Mouse (Mus musculus) G1E (cell line): ENCODE data around the gene Wfs1. TPM values are rescaled to one million over a fixed set of nuclear protein-coding genes. Genes with fewer than 3 reads are reported as not detected.
"Not testable (repeated sequence)": the region's sequence is repeated elsewhere in the genome, so short reads cannot be mapped to it uniquely, and the experiment has no call there.

Experiments
- ATAC-seq: 2 replicates; pipeline ENCODE4 v1.8.0; 2016; ENCODE audit warnings: mild to moderate bottlenecking; ENCODE audit not compliant: insufficient number of reproducible peaks, poor library complexity, low FRiP score, severe bottlenecking; ENCODE audit errors: extremely low read depth
- DNase-seq: peaks from one replicate; pipeline ENCODE4 v3.0.0; 2012; ENCODE audit warnings: low spot score
- H3K27me3 ChIP-seq: 2 replicates; pipeline ENCODE4 v1.6.1; 2012; ENCODE audit warnings: mild to moderate bottlenecking, low read length, inconsistent platforms; ENCODE audit not compliant: insufficient read depth
- H3K36me3 ChIP-seq: replicated peaks from 2 replicates; pipeline ENCODE3; 2012; ENCODE audit warnings: mild to moderate bottlenecking, inconsistent platforms
- H3K4me1 ChIP-seq: 2 replicates; pipeline ENCODE4 v1.6.1; 2012; ENCODE audit warnings: low read depth, low read length, inconsistent platforms, mixed read lengths; ENCODE audit not compliant: insufficient read depth
- H3K4me3 ChIP-seq: 2 replicates; pipeline ENCODE4 v1.5.1; 2012; ENCODE audit warnings: low read depth, mild to moderate bottlenecking, inconsistent platforms, low read length, moderate library complexity, mixed read lengths
- H3K9me3 ChIP-seq: replicated peaks from 2 replicates; pipeline ENCODE4 v1.6.1; 2012; ENCODE audit warnings: inconsistent platforms
- CTCF ChIP-seq: IDR thresholded peaks from 2 replicates; pipeline ENCODE4 v1.5.1; 2012; ENCODE audit warnings: low read depth, low read length, inconsistent platforms, mixed read lengths
- GATA1 ChIP-seq: IDR thresholded peaks from 2 replicates; pipeline ENCODE4 v1.6.1; 2012; ENCODE audit warnings: borderline replicate concordance, low read length, inconsistent platforms, mixed read lengths
- GATA2 ChIP-seq: IDR thresholded peaks from 2 replicates; pipeline ENCODE4 v1.6.1; 2012; ENCODE audit warnings: low read depth, low read length, inconsistent platforms, borderline replicate concordance
- POLR2AphosphoS5 ChIP-seq: IDR thresholded peaks from 2 replicates; pipeline ENCODE4 v1.6.1; 2012; ENCODE audit warnings: low read depth, low read length, inconsistent platforms; ENCODE audit not compliant: insufficient replicate concordance
- TAL1 ChIP-seq: conservative IDR thresholded peaks from 2 replicates; pipeline ENCODE4 v1.6.1; 2012; ENCODE audit warnings: low read depth, low read length, inconsistent platforms, mixed read lengths
- polyA plus RNA-seq: library from polyadenylated mRNA; stranded (reverse); fragments of >175 nt; gene quantifications from 2 replicates; pipeline ENCODE4 v1.2.3, GENCODE M21; 2012
- total RNA-seq, 2 experiments: library from RNA; stranded (forward) in 1 of 2; stranded (reverse) in 1 of 2; fragments of 200-1000 nt in 1 of 2; fragments of >200 nt in 1 of 2; fragmentation: Nextera tagmentation in 1 of 2; gene quantifications; 2 replicates each; pipeline ENCODE4 v1.2.3; 2014 to 2017

The Wfs1 gene
- total and polyA plus RNA-seq, 3 experiments, result 0.02 to 0.05 TPM; not detected in 1

DNA sequence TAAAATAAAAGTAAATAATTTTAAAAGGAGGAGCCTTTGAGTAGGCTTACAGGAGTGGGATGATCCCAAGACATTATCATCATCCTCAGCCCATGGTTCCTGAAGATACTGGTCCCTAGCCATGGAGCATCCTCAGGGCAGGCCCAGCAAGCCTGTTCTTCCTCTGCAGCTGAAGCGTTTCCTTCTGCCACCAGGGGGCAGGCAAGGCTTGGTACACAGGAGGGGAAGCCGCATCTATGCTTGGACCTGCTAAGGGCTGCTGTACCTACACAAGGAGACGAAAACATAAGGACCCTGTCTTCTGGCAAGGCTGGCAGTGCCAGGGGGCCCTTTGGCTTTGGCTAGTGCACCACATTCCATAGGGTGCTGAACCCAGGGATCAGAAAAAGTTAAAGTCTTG is 40.2 kb downstream of the Wfs1 start:
- Histone ChIP-seq H3K4me3 (no peak overlapping the region), H3K36me3 (no peaks in the 10 kb centered on the region), H3K4me1 (no peaks in the 10 kb centered on the region), H3K27me3 (peaks cover 3% of the 10 kb centered on the region; the same call in 1 of the 2 replicates), H3K9me3 (peaks cover 17% of the 10 kb centered on the region)
- TF ChIP-seq GATA2 (no peak), POLR2AphosphoS5 (no peak), GATA1 (no peak), TAL1 (no peak), CTCF (no peak)
- ATAC-seq (no peak; the same call in 1 of the 2 replicates), DNase-seq (peak; percentile 11)

DNA sequence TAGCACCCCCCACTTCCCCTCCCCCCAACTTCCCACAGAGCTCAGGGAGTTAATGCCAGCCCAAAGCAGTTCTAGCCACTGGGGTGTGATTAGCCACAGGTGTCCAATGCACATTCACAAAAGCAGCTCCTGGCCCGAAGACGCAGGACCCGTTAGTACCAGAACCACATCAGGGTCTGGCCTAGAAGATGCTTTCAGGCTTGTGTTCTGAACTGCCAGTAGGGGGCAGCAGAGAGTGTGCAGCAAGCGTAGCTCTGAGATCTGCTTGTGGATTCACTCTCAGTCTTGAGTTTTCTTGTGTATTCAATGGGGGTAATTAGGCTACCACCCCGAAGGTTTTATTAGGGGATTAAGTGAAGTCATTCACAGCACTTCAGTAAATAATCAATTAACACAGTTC is 42.6 kb downstream of the Wfs1 start:
- Histone ChIP-seq H3K4me1 (no peaks in the 10 kb centered on the region), H3K4me3 (no peak overlapping the region), H3K9me3 (peaks cover 9% of the 10 kb centered on the region), H3K27me3 (peaks cover 3% of the 10 kb centered on the region; the same call in 1 of the 2 replicates), H3K36me3 (no peaks in the 10 kb centered on the region)
- ATAC-seq, result no peak
- TF ChIP-seq TAL1, result no peak
- TF ChIP-seq GATA1, result no peak
- TF ChIP-seq POLR2AphosphoS5, result no peak
- no peak for TF ChIP-seq GATA2
- TF ChIP-seq CTCF, result peak; percentile 80
- DNase-seq, result no peak

GRCm38 (mm10) chr5:36945713-36946112 is 43.3 kb downstream of the Wfs1 start:
- no peak for DNase-seq

GRCm38 (mm10) chr5:36945102-36945701 is 43.8 kb downstream of the Wfs1 start:
- Histone ChIP-seq H3K27me3 (peaks cover 3% of the 10 kb centered on the region; the same call in 1 of the 2 replicates), H3K4me1 (no peaks in the 10 kb centered on the region), H3K4me3 (no peak overlapping the region), H3K9me3 (peaks cover 2% of the 10 kb centered on the region), H3K36me3 (no peaks in the 10 kb centered on the region)
- no peak for DNase-seq
- no peak for TF ChIP-seq TAL1
- TF ChIP-seq POLR2AphosphoS5, result no peak
- no peak for TF ChIP-seq GATA1
- TF ChIP-seq CTCF, result no peak
- TF ChIP-seq GATA2, result no peak
- ATAC-seq, result no peak

More at GRCm38 (mm10) chr5:36945713-36946112, 43.3 kb downstream of the Wfs1 start:
- Histone ChIP-seq H3K9me3 (peaks cover 8% of the 10 kb centered on the region), H3K4me3 (no peak overlapping the region), H3K4me1 (no peaks in the 10 kb centered on the region), H3K27me3 (peaks cover 3% of the 10 kb centered on the region; the same call in 1 of the 2 replicates), H3K36me3 (no peaks in the 10 kb centered on the region)
- no peak for ATAC-seq
- TF ChIP-seq GATA2, result no peak
- TF ChIP-seq GATA1, result no peak
- no peak for TF ChIP-seq POLR2AphosphoS5
- TF ChIP-seq CTCF, result no peak
- TF ChIP-seq TAL1, result no peak

- ATAC-seq (no peak), DNase-seq (no peak)
- Histone ChIP-seq H3K4me3 (no peak overlapping the region), H3K4me1 (no peaks in the 10 kb centered on the region), H3K9me3 (peaks cover 2% of the 10 kb centered on the region), H3K27me3 (peaks cover 3% of the 10 kb centered on the region; the same call in 1 of the 2 replicates), H3K36me3 (no peaks in the 10 kb centered on the region)
- no peak for TF ChIP-seq GATA2
- TF ChIP-seq GATA1, result no peak
- no peak for TF ChIP-seq TAL1
- no peak for TF ChIP-seq CTCF
- TF ChIP-seq POLR2AphosphoS5, result no peak
Measured at GRCm38 (mm10) chr5:36944552-36944951, 44.5 kb downstream of the Wfs1 start.

DNA sequence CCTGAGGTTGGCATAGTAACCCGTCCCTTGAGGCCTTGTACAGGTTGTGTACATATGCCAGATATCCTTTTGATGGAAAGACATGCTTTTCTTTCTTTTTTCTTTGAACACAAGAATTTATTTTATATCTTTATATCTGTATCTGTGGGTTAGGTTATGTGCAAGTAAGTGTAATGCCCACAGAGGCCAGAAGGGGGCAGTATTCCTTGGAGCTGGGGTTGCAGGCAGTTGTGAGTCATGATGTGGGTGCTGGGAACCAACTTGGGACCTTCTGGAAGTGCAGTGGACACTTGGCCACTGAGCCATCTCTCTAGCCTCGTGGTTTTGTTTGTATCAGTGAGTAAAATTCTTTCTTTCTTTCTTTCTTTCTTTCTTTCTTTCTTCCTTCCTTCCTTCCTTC is 46.6 kb downstream of the Wfs1 start:
- TF ChIP-seq GATA1 (no peak), CTCF (0 out of 2 replicates have a peak, but pooled peaks have one; percentile 21), GATA2 (no peak)
- peaks cover 7% of the 10 kb centered on the region; the same call in 1 of the 2 replicates for H3K9me3 ChIP-seq
- no peaks in the 10 kb centered on the region for H3K27me3 ChIP-seq
- no peak for ATAC-seq
- no peak overlapping the region for H3K4me3 ChIP-seq
- H3K4me1 ChIP-seq, result no peaks in the 10 kb centered on the region
- DNase-seq, result no peak
- H3K36me3 ChIP-seq, result no peaks in the 10 kb centered on the region

DNA sequence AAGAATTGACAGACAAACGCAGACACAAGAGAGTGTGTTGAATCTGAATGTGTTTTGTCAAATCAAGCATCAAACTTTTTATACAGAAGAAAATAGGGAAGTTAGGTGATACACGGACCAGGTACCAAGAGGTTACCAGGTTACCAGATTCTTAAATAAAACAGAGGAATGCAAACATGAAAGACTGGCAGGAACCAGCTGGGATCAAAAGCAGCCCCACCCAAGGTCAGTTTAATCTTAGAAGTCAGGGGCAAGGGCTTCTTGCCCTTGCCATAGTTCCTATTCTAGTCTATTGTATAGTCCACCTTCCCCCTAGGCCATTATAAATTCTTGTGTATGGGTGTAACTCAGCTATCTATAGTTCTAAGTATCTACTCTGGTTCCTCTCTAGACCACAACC is 50.0 kb downstream of the Wfs1 start:
- DNase-seq, ATAC-seq, H3K4me3 ChIP-seq: not testable (repeated sequence)

More for the DNA sequence above, 50.0 kb downstream of the Wfs1 start:
- H3K36me3 ChIP-seq, H3K9me3 ChIP-seq, H3K4me1 ChIP-seq, H3K27me3 ChIP-seq: not testable (repeated sequence)
